Mouse (Mus musculus): ENCODE results near the gene Sgip1.

DNA sequence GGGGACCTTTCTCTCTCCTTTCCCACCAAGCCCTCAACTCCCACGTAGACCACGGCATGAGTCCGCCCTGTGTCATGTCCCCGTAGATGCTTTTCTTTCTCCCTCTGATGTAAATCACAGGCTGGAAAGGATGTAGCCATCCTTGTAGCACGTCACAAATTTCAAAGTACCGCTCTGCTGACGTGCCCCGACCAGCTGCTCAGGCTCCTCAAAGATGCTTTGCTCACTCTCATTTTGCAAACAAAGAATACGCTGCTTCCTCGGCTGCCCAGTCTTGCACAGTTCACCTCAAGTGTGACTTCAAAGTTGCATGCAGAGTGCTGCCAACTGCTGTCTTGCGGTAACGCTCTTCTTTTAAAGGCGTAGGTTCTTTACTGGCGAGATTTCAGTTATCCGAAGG, 226.7 kb downstream of the Sgip1 start:
- TF ChIP-seq CTCF (IDR thresholded peaks at IDR 0.05; ENCODE audit: extremely low read depth, insufficient read length, insufficient replicate concordance, low read depth, low read length): no peak
- TF ChIP-seq POLR2A (IDR thresholded peaks at IDR 0.05; ENCODE audit: low read depth, low read length): no peak

All from small intestine, adult 2 months (tissue).